Mouse (Mus musculus) ES-E14 (cell line): ENCODE results near the gene Gjb4.

Experiments
- CHD2 ChIP-seq: IDR thresholded peaks from 2 replicates; pipeline ENCODE4 v1.6.1; 2014; ENCODE audit warnings: mild to moderate bottlenecking, low read depth, low read length, inconsistent platforms
- HCFC1 ChIP-seq: IDR thresholded peaks from 2 replicates; pipeline ENCODE4 v1.6.1; 2012; ENCODE audit warnings: low read length, inconsistent platforms, borderline replicate concordance; ENCODE audit not compliant: insufficient read depth
- MAFK ChIP-seq: IDR thresholded peaks from 2 replicates; pipeline ENCODE4 v1.6.1; 2014; ENCODE audit warnings: mild to moderate bottlenecking, low read depth, low read length, inconsistent platforms; ENCODE audit not compliant: insufficient read depth
- ZC3H11A ChIP-seq: IDR thresholded peaks from 2 replicates; pipeline ENCODE4 v1.6.1; 2012; ENCODE audit warnings: low read depth, mild to moderate bottlenecking, inconsistent platforms, low read length, borderline replicate concordance
- ZNF384 ChIP-seq: IDR thresholded peaks from 2 replicates; pipeline ENCODE4 v1.6.1; 2012; ENCODE audit warnings: low read depth, low read length, inconsistent platforms

DNA sequence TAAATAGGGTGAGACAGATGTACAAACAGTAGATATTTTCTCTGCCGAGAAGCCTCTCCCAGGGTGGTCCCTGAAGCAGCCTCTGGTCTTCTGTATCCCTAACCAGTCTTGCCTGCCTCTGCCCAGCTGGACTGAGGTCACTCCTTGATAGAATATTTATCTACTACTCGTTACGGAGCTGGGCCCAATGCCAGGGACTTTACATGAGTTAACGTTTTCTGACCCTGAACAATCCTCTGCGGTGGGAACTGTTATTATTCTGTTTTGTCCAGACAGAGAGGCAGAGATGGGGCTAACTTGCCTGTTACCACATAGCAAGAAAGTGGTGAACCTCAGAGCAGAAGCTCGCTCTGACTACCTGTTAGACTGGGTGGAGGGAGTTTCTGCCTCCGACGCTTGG lies 19.6 kb upstream of the Gjb4 start:
- TF ChIP-seq ZC3H11A (no peak), MAFK (no peak), CHD2 (no peak), ZNF384 (no peak), HCFC1 (no peak)
